Mouse (Mus musculus) heart, adult 2 months (tissue): ENCODE data around the gene Tm7sf3. TPM values are rescaled to one million over a fixed set of nuclear protein-coding genes. Genes with fewer than 3 reads are reported as not detected.

Experiments used
- DNase-seq, 2 experiments: peaks; one replicate each; pipeline ENCODE4 v3.0.0; 2021
- H3K27ac ChIP-seq: fragments of 200-600 bp; 2 replicates; pipeline ENCODE4 v1.8.1; 2022
- H3K27me3 ChIP-seq: fragments of 200-500 bp; 2 replicates; pipeline ENCODE4 v1.6.1; 2012; ENCODE audit warnings: mild to moderate bottlenecking, low read length, inconsistent platforms, mixed read lengths; ENCODE audit not compliant: control insufficient read depth, insufficient read depth
- H3K36me3 ChIP-seq: fragments of 200-500 bp; 2 replicates; pipeline ENCODE4 v1.6.1; 2012; ENCODE audit warnings: low read length, inconsistent platforms; ENCODE audit not compliant: control insufficient read depth, insufficient read depth
- H3K4me1 ChIP-seq: fragments of 200-500 bp; 2 replicates; pipeline ENCODE4 v1.6.1; 2011; ENCODE audit warnings: low read length; ENCODE audit not compliant: control insufficient read depth, insufficient read depth
- H3K4me3 ChIP-seq: fragments of 200-600 bp; 2 replicates; pipeline ENCODE4 v1.8.1; 2022
- H3K79me2 ChIP-seq: fragments of 200-500 bp; replicated peaks from 2 replicates; pipeline ENCODE4 v1.6.1; 2012; ENCODE audit warnings: mild to moderate bottlenecking, inconsistent platforms, low read length, moderate library complexity, mixed read lengths; ENCODE audit not compliant: control insufficient read depth, insufficient read depth
- H3K9ac ChIP-seq: fragments of 200-500 bp; 2 replicates; pipeline ENCODE4 v1.6.1; 2012; ENCODE audit warnings: low read depth, mild to moderate bottlenecking, control low read depth, inconsistent platforms, low read length, mixed read lengths
- CTCF ChIP-seq: fragments of 200-600 bp; IDR thresholded peaks from 2 replicates; pipeline ENCODE4 v1.8.1; 2022; ENCODE audit warnings: antibody characterized with exemption, mild to moderate bottlenecking, moderate library complexity
- EP300 ChIP-seq: fragments of 200-500 bp; IDR thresholded peaks from 2 replicates; pipeline ENCODE4 v1.6.1; 2011; ENCODE audit warnings: low read depth, low read length, control low read depth; ENCODE audit not compliant: insufficient read depth
- POLR2A ChIP-seq: fragments of 200-500 bp; IDR thresholded peaks from 2 replicates; pipeline ENCODE4 v1.6.1; 2011; ENCODE audit warnings: mild to moderate bottlenecking, low read depth, low read length, control low read depth; ENCODE audit not compliant: insufficient read depth
- WGBS: fragments of 180-500 bp; shearing (Covaris S2); methylation state at CpG from one replicate; pipeline ENCODE4 v1.1.7; 2018; 5-methylcytosine and 5-hydroxymethylcytosine counted together
- intact Hi-C: fragments of 180-260 bp; cut with DNase I; formaldehyde crosslinking; loops from one replicate; pipeline ENCODE4 v1.15.1; 2025
- polyA plus RNA-seq: library from polyadenylated mRNA; depleted of rRNA; stranded (reverse); fragments of >200 nt; gene quantifications from 2 replicates; pipeline ENCODE4 v1.2.3, GENCODE M21; 2012
- total RNA-seq, 2 experiments: library from RNA; stranded (reverse); gene quantifications; 2 replicates each; pipeline ENCODE4 v1.2.3; 2021

Gene Tm7sf3
- total and polyA plus RNA-seq, 3 experiments: 9.7 to 18.0 (median 14.6) TPM

GRCm38 (mm10) chr6:146664116-146664515 is 21.5 kb upstream of the Tm7sf3 start:
- 51% methylated on average over 5 of the region's 5 CpGs for WGBS
- H3K36me3 ChIP-seq: no peaks in the 10 kb centered on the region
- TF ChIP-seq EP300: no peak
- no peak for TF ChIP-seq CTCF
- no peak for TF ChIP-seq POLR2A
- intact Hi-C loops: no loop called here
- H3K9ac ChIP-seq: no peak overlapping the region
- 0 out of 2 replicates have a peak overlapping the region, but pooled peaks have one; percentile 20 for H3K27ac ChIP-seq
- DNase-seq: no peak
- no peaks in the 10 kb centered on the region for H3K27me3 ChIP-seq
- peaks cover 1% of the 10 kb centered on the region; the same call in 1 of the 2 replicates for H3K4me1 ChIP-seq
- H3K79me2 ChIP-seq: no peaks in the 10 kb centered on the region
- H3K4me3 ChIP-seq: no peak overlapping the region

GRCm38 (mm10) chr6:146662679-146663078 is 20.1 kb upstream of the Tm7sf3 start:
- intact Hi-C loops: loop anchor here (1.0 kb wide), 1 partner anchor 100 kb away; no protein-coding TSS in a partner anchor
- Histone ChIP-seq H3K4me3 (no peak overlapping the region), H3K79me2 (no peaks in the 10 kb centered on the region), H3K36me3 (no peaks in the 10 kb centered on the region), H3K4me1 (no peaks in the 10 kb centered on the region), H3K9ac (no peak overlapping the region), H3K27ac (no peak overlapping the region), H3K27me3 (no peaks in the 10 kb centered on the region)
- WGBS: 41% methylated on average over 5 of the region's 5 CpGs
- peak; percentile 57; the same call in 1 of the 2 replicates for TF ChIP-seq EP300
- TF ChIP-seq POLR2A: no peak
- TF ChIP-seq CTCF: peak; percentile 94
- DNase-seq: peak; percentile 53 to 65

- Histone ChIP-seq H3K27ac (no peak overlapping the region), H3K4me1 (no peaks in the 10 kb centered on the region), H3K27me3 (no peaks in the 10 kb centered on the region), H3K9ac (no peak overlapping the region), H3K4me3 (no peak overlapping the region), H3K79me2 (no peaks in the 10 kb centered on the region), H3K36me3 (no peaks in the 10 kb centered on the region)
- no peak for DNase-seq
- intact Hi-C loops: loop anchor here (1.0 to 2.0 kb wide), 2 partner anchors 25 to 101 kb away; no protein-coding TSS in a partner anchor
- WGBS: 84% methylated on average over 5 of the region's 5 CpGs
- TF ChIP-seq EP300: no peak
- TF ChIP-seq POLR2A: no peak
- no peak for TF ChIP-seq CTCF
Measured at GRCm38 (mm10) chr6:146661655-146662054, 19.0 kb upstream of the Tm7sf3 start.

- WGBS: 43% methylated on average over 2 of the region's 2 CpGs
- no peak for DNase-seq
- Histone ChIP-seq H3K79me2 (no peaks in the 10 kb centered on the region), H3K27me3 (no peaks in the 10 kb centered on the region), H3K4me1 (no peaks in the 10 kb centered on the region), H3K9ac (no peak overlapping the region), H3K27ac (no peak overlapping the region), H3K36me3 (no peaks in the 10 kb centered on the region), H3K4me3 (no peak overlapping the region)
- TF ChIP-seq CTCF (peak; percentile 72), EP300 (no peak)
- intact Hi-C loops: loop anchor here (1.0 to 2.0 kb wide), 2 partner anchors 26 to 65 kb away; no protein-coding TSS in a partner anchor
Measured at GRCm38 (mm10) chr6:146660591-146660990, 18.0 kb upstream of the Tm7sf3 start.

- H3K79me2 ChIP-seq: no peaks in the 10 kb centered on the region
- H3K27ac ChIP-seq: no peak overlapping the region
- TF ChIP-seq CTCF: no peak
- no peak for TF ChIP-seq POLR2A
- no peak for TF ChIP-seq EP300
- WGBS: 21% methylated on average over 3 of the region's 3 CpGs
- intact Hi-C loops: loop anchor here (10.0 kb wide), 1 partner anchor 342 kb away; no protein-coding TSS in a partner anchor
- H3K4me3 ChIP-seq: no peak overlapping the region
- H3K36me3 ChIP-seq: no peaks in the 10 kb centered on the region
- no peaks in the 10 kb centered on the region for H3K4me1 ChIP-seq
- no peaks in the 10 kb centered on the region for H3K27me3 ChIP-seq
- no peak for DNase-seq
- no peak overlapping the region for H3K9ac ChIP-seq
Measured at GRCm38 (mm10) chr6:146653197-146653596, 10.6 kb upstream of the Tm7sf3 start.

GRCm38 (mm10) chr6:146651431-146651830 is 8.8 kb upstream of the Tm7sf3 start:
- Histone ChIP-seq H3K9ac (no peak overlapping the region), H3K27me3 (no peaks in the 10 kb centered on the region), H3K4me3 (no peak overlapping the region), H3K4me1 (no peaks in the 10 kb centered on the region), H3K36me3 (no peaks in the 10 kb centered on the region), H3K27ac (no peak overlapping the region), H3K79me2 (no peaks in the 10 kb centered on the region)
- TF ChIP-seq CTCF (no peak), POLR2A (no peak), EP300 (no peak)
- no peak for DNase-seq
- intact Hi-C loops: loop anchor here (10.0 kb wide), 1 partner anchor 343 kb away; no protein-coding TSS in a partner anchor

GRCm38 (mm10) chr6:146650013-146650412 is 7.4 kb upstream of the Tm7sf3 start:
- no peaks in the 10 kb centered on the region for H3K27me3 ChIP-seq
- TF ChIP-seq EP300: no peak
- TF ChIP-seq POLR2A: no peak
- TF ChIP-seq CTCF: no peak
- H3K79me2 ChIP-seq: no peaks in the 10 kb centered on the region
- no peak overlapping the region for H3K9ac ChIP-seq
- DNase-seq: no peak
- H3K27ac ChIP-seq: no peak overlapping the region
- H3K36me3 ChIP-seq: no peaks in the 10 kb centered on the region
- no peaks in the 10 kb centered on the region for H3K4me1 ChIP-seq
- 35% methylated on average over 2 of the region's 2 CpGs for WGBS
- no peak overlapping the region for H3K4me3 ChIP-seq
- intact Hi-C loops: loop anchor here (10.0 kb wide), 1 partner anchor 345 kb away; no protein-coding TSS in a partner anchor
